Mouse (Mus musculus) hindbrain, embryonic 15.5 days (tissue): ENCODE data around the gene Elmsan1. TPM values are rescaled to one million over a fixed set of nuclear protein-coding genes. Genes with fewer than 3 reads are reported as not detected.
A peak's percentile ranks its signal among the peaks of the same experiment; 100 is the strongest.

ENCODE experiments used
- ATAC-seq: fragments of 200-750 bp; cut with Nextera tagmentation; 2 replicates; pipeline ENCODE4 v1.8.0; 2017; ENCODE audit warnings: low read depth, moderate number of reproducible peaks, moderate TSS enrichment; ENCODE audit not compliant: low FRiP score
- H3K27ac ChIP-seq: fragments of 300-500 bp; sonication (generic); replicated peaks from 2 replicates; pipeline ENCODE4 v1.5.1; 2015; ENCODE audit warnings: mild to moderate bottlenecking, inconsistent platforms
- H3K27me3 ChIP-seq: fragments of 300-500 bp; sonication (generic); 2 replicates; pipeline ENCODE4 v1.6.1; 2015; ENCODE audit warnings: control low read depth, inconsistent platforms
- H3K36me3 ChIP-seq: fragments of 300-500 bp; sonication (generic); 2 replicates; pipeline ENCODE4 v1.6.1; 2015; ENCODE audit warnings: control low read depth, inconsistent platforms
- H3K4me1 ChIP-seq: fragments of 300-500 bp; sonication (generic); replicated peaks from 2 replicates; pipeline ENCODE4 v1.6.1; 2015; ENCODE audit warnings: control low read depth, inconsistent platforms
- H3K4me2 ChIP-seq: fragments of 300-500 bp; sonication (generic); 2 replicates; pipeline ENCODE4 v1.6.1; 2015; ENCODE audit warnings: moderate library complexity, mild to moderate bottlenecking, inconsistent platforms
- H3K4me3 ChIP-seq: fragments of 300-500 bp; sonication (generic); 2 replicates; pipeline ENCODE4 v1.5.1; 2015; ENCODE audit warnings: mild to moderate bottlenecking, inconsistent platforms
- H3K9ac ChIP-seq: fragments of 300-500 bp; sonication (generic); 2 replicates; pipeline ENCODE4 v1.6.1; 2015; ENCODE audit warnings: inconsistent platforms
- H3K9me3 ChIP-seq: fragments of 300-500 bp; sonication (generic); 2 replicates; pipeline ENCODE4 v1.6.1; 2016; ENCODE audit warnings: control low read depth, inconsistent platforms
- WGBS: fragments of 180-500 bp; shearing (Covaris S2); methylation state at CpG from one replicate; pipeline ENCODE4 v1.1.7; 2015; 5-methylcytosine and 5-hydroxymethylcytosine counted together
- polyA plus RNA-seq: library from polyadenylated mRNA; unstranded; fragments of >200 nt; fragmentation: Nextera tagmentation; extraction: Ambion mirVana; gene quantifications from 2 replicates; pipeline ENCODE4 v1.2.1, GENCODE M21; 2015

Elmsan1 gene
- polyA plus RNA-seq, 1 experiment from 2014 or later: 4.5 TPM

DNA sequence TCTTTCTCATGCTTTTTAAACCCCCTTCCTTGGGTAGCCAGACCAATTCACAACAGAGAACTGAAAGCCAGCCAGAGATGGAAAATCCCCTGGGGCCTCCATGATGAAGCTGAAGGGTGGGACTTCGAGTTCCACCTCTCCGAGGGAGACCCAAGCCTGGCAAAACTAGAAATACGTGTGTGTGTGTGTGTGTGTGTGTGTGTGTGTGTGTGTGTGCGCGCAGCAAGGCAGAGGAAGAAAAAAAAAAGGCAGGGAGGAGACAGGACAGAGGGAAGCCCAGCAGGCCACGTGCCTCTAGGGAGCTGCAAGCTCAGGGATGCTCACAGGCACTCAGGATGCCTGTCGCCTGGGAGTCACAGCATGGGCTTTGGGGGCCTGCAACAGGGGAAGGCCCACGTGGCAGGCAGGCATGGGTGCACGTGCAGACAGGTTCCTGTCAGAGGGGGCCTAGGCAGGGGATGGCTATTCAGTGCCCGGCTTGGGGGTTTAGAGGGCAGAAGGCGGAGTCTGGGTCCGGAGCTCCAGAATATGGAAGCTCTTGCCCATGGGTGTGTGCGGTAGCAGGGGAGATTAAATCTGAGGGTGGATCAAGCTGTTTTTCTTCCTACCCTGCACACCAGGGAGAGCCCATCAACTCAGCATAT lies 42.4 kb downstream of the Elmsan1 start:
- Histone ChIP-seq H3K27ac (peak overlapping the region; percentile 90), H3K27me3 (no peaks in the 10 kb centered on the region), H3K9me3 (no peaks in the 10 kb centered on the region), H3K36me3 (peaks cover 12% of the 10 kb centered on the region; the same call in 1 of the 2 replicates), H3K9ac (peak overlapping the region; percentile 61), H3K4me2 (peak overlapping the region; percentile 76), H3K4me3 (peak overlapping the region; percentile 43), H3K4me1 (peaks cover 68% of the 10 kb centered on the region)
- WGBS: 4% methylated on average over 13 of the region's 13 CpGs
- ATAC-seq: peak; percentile 27; the same call in 1 of the 2 replicates

DNA sequence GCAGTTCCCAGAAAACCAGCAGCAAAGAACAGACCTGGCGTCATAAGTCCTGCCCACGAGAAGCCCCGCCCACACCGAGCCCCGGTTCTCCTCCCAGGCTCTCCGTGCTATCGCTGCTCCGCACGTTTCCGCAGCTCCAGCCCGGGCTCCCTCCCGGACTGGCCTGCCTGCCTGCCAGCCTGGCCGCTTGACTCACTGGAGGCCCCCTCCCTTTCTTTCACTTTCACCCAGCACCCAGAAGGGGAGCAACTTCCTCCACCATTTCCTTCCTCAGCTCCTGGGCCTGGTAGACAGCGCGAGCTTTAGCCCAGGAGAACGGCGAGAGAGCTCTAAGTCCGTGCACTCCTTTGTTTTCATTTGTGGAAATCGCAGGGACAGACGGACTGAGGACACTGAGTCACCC lies 43.0 kb downstream of the Elmsan1 start:
- H3K4me1 ChIP-seq: peaks cover 62% of the 10 kb centered on the region
- peak overlapping the region; percentile 43 for H3K4me3 ChIP-seq
- H3K36me3 ChIP-seq: peaks cover 12% of the 10 kb centered on the region
- peak overlapping the region; percentile 90 for H3K27ac ChIP-seq
- no peaks in the 10 kb centered on the region for H3K27me3 ChIP-seq
- no peaks in the 10 kb centered on the region for H3K9me3 ChIP-seq
- peak overlapping the region; percentile 76 for H3K4me2 ChIP-seq
- WGBS: under 1% methylated on average over 20 of the region's 20 CpGs
- H3K9ac ChIP-seq: peak overlapping the region; percentile 61
- ATAC-seq: peak; percentile 77

DNA sequence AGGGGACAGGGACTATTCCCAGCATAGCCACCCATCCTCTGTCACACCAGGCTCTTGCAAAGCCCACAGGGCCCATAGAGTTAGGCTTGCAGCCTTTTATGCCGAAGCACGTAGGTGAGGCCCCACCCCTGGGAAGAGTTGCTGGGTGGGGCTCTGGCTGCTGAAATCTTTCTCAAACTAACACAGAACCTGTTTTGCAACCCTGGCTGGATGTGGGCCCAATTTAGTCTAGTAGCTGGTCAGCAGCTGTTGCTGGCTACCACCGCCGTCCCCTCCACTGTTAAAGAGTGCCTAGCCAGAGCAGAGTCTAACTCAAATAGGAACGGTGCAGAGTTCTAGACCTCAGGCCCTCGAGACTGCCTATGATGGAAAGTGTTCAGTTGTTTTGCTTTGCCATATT lies 43.8 kb downstream of the Elmsan1 start:
- H3K36me3 ChIP-seq: peaks cover 12% of the 10 kb centered on the region
- peaks cover 54% of the 10 kb centered on the region for H3K4me1 ChIP-seq
- H3K4me3 ChIP-seq: no peak overlapping the region
- no peak overlapping the region for H3K9ac ChIP-seq
- H3K9me3 ChIP-seq: no peaks in the 10 kb centered on the region
- 0 out of 2 replicates have a peak overlapping the region, but pooled peaks have one; percentile 76 for H3K4me2 ChIP-seq
- WGBS: 77% methylated on average over 6 of the region's 6 CpGs
- no peaks in the 10 kb centered on the region for H3K27me3 ChIP-seq
- ATAC-seq: no peak
- H3K27ac ChIP-seq: peak overlapping the region; percentile 90

DNA sequence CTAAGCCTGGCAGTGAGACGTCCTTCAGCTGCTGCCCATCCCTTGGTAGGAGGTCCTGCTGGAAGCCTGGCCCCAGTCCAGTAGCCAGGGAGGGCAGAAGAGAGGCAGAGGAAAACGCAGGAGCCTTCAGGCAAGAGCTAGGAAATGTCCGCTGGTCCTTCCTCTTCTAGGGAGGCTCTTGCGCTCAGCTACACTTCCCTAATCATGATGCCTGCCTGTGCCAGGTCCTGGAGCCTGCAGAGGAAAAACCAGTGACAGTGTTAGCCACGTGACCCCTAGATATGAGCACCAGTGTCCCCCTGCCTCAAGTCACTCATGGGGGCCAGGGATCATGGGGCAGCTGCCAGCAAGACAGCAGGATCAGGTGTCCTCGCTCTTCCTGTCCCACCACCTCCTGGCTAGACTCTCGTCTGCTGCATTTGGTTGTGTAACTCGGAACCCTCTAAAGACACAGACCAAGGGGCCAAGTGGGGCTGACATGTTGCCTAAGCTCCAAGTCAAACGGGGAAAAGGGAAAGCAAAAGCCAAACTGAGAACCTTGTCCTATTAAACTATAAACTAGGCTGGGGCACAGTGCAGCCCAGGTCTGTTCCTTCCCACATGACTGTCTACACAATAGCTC lies 44.4 kb downstream of the Elmsan1 start:
- Histone ChIP-seq H3K4me1 (peaks cover 53% of the 10 kb centered on the region), H3K27me3 (no peaks in the 10 kb centered on the region), H3K9ac (no peak overlapping the region), H3K36me3 (peaks cover 12% of the 10 kb centered on the region), H3K27ac (0 out of 2 replicates have a peak overlapping the region, but pooled peaks have one; percentile 3), H3K4me3 (no peak overlapping the region), H3K9me3 (no peaks in the 10 kb centered on the region), H3K4me2 (no peak overlapping the region)
- WGBS: 80% methylated on average over 9 of the region's 9 CpGs
- no peak for ATAC-seq

DNA sequence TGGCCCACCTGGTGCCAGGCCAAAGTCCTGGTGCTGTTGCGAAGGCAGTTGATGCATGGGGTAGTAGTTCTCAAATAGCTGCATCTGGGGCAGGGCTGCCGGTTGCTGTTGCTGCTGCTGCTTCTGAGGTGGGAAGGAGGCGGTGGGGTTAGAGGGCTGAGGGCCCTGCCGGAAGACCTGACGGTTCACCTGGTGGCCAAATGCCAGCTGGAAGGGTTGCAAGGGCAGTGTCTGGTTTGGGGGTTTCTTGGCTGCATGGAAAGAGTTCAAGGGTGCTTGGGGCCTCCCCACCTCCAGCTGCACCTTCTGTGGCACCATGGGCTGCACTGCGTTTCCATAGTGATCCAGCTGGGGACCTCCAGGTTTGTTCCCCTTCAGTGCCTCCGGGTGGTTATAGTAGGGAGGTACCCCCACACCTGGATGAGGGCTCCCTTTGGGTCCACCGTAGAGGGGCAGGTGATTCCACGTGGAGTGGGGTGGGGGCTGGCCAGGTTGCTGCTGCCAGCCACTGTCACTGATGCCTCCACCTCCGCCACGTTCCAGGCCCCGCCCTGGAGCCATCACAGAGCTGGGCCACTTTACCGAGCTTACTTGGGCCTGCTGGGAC lies 45.3 kb downstream of the Elmsan1 start:
- Histone ChIP-seq H3K36me3 (peaks cover 12% of the 10 kb centered on the region), H3K27me3 (no peaks in the 10 kb centered on the region), H3K4me3 (no peak overlapping the region), H3K9me3 (no peaks in the 10 kb centered on the region), H3K4me1 (peaks cover 53% of the 10 kb centered on the region), H3K9ac (no peak overlapping the region), H3K27ac (no peak overlapping the region), H3K4me2 (no peak overlapping the region)
- 93% methylated on average over 13 of the region's 13 CpGs for WGBS
- no peak for ATAC-seq

DNA sequence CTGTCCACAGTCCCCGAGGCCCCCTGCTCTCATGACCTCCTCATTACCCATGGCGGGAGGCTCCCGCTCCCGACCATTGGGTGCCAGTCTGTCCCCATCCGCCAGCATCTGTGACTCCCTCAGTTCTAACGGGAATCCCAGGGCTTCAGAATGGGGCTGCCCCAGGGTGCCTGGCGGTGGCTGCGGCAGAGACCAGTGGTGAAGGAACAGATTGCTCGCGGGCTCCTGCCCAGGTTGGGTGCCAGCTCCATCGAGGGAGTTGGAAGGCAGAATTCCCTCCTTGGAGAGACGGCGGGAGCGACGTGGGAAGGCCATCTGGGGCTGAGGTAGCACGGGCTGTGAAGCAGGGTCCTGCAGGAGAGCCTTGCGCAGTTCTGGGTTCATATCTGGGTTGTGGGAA lies 45.8 kb downstream of the Elmsan1 start:
- Histone ChIP-seq H3K4me3 (no peak overlapping the region), H3K36me3 (peaks cover 12% of the 10 kb centered on the region), H3K27me3 (no peaks in the 10 kb centered on the region), H3K9me3 (no peaks in the 10 kb centered on the region), H3K9ac (no peak overlapping the region), H3K4me2 (no peak overlapping the region), H3K27ac (no peak overlapping the region), H3K4me1 (peaks cover 49% of the 10 kb centered on the region)
- ATAC-seq: no peak
- 89% methylated on average over 17 of the region's 17 CpGs for WGBS

DNA sequence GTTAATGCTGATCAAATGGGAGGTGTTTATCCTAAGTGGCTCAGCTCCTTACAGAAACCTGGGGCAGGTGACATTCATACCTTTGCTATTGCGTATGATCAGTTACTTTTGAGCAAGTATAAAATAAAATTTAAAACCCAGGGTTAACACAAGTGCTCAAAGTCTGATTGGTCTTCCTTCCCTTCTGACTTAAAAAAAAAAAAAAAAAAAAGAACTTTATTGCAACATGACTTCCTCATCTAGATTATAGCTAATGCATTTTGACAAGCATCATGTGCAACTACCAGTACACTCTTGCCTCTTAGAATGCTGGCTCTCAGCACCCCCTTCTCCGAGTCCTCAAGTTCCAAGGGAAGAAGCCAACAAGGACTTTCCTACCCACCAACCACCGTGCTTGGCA lies 46.5 kb downstream of the Elmsan1 start:
- Histone ChIP-seq H3K27ac (no peak overlapping the region), H3K9ac (no peak overlapping the region), H3K4me1 (peaks cover 43% of the 10 kb centered on the region), H3K27me3 (no peaks in the 10 kb centered on the region), H3K4me2 (no peak overlapping the region), H3K9me3 (no peaks in the 10 kb centered on the region), H3K4me3 (no peak overlapping the region), H3K36me3 (peaks cover 12% of the 10 kb centered on the region)
- WGBS: 93% methylated on average over 3 of the region's 3 CpGs
- ATAC-seq: no peak

DNA sequence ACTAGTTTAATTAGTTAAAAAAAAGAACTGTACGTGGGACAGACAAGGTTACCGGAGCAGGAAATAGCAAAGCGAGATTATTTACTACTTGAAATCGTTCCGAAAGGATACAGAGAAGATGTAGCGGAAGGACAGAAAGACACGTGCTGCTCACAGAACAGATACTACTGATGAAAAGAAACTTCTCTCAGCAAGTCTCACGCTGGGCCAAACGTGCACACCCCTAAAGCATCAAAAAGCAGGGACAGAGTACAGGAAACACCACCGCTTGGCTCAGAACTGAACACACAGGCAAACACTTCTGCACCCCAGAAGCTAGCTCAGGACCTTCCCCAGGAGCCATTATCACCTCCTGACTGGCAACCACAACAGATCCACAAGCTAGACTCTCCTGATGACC lies 48.1 kb downstream of the Elmsan1 start:
- ATAC-seq: no peak
- H3K9me3 ChIP-seq: no peaks in the 10 kb centered on the region
- H3K4me2 ChIP-seq: no peak overlapping the region
- WGBS: 90% methylated on average over 10 of the region's 10 CpGs
- H3K27me3 ChIP-seq: no peaks in the 10 kb centered on the region
- H3K4me1 ChIP-seq: peaks cover 27% of the 10 kb centered on the region
- H3K9ac ChIP-seq: no peak overlapping the region
- H3K36me3 ChIP-seq: peaks cover 12% of the 10 kb centered on the region
- no peak overlapping the region for H3K27ac ChIP-seq
- H3K4me3 ChIP-seq: no peak overlapping the region

DNA sequence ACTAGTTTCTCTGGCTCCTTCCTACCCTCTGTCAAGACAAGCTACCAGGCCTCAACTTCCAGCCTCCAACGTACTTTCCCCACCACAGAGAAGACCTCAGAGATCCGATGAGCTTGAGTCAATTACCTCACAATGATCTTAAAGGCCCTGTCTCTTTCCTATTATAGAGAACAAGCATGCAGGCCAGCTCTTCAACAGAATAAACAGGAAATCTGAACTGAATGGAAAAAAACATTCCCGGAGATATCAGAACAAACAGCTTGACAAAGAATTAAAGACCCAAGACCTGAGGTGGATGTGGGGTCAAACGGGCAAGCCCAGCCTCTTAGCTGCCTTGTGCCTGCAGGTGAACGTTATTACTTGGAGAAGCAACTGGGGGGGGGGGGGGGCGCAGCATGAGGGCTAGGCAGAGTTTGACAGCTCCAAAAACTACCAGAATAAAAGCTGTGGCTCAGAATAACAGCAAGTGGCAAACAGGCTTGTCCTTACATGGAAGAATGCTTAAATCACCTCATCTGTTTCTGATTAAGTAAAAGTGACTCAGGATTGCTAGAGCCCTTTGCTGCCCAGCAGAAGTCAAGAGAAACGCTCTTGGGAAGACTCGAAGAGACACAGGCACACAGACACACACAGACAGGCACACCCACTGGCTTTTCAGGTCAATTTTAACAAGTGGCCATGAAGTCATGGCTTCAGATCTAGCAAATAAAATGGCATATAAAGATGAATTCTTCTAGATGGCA lies 52.9 kb downstream of the Elmsan1 start:
- WGBS: 74% methylated on average over 8 of the region's 8 CpGs
- Histone ChIP-seq H3K27me3 (no peaks in the 10 kb centered on the region), H3K4me3 (no peak overlapping the region), H3K4me2 (no peak overlapping the region), H3K9ac (no peak overlapping the region), H3K9me3 (no peaks in the 10 kb centered on the region), H3K27ac (no peak overlapping the region), H3K36me3 (no peaks in the 10 kb centered on the region; the same call in 1 of the 2 replicates), H3K4me1 (no peaks in the 10 kb centered on the region)
- ATAC-seq: no peak

DNA sequence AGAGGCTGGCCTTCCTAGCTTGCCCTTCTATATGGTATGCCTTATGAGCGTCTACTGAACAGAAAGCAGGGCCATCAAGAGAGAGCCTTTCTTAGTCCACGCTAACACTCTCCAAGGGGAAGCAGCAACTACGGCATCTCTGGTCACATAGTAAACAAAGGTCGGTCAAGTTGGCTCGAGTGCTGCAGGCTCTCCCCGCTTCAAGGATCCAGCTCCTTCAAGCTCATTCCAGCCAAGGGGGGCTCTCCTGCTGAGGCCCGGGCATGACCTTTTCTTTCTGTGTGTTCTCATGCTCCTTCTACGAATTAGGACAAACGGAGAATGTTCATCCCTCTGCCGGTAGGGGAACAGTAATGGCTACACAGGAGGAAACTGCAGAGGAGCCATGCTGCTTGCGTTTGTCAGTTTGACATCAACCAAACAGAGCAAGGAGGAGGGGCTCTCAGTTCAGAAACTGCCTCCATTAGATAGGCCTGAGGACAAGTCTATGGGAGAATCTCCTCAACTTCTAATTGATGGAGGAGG lies 55.0 kb downstream of the Elmsan1 start:
- no peak overlapping the region for H3K4me2 ChIP-seq
- H3K9ac ChIP-seq: no peak overlapping the region
- H3K4me3 ChIP-seq: no peak overlapping the region
- no peak overlapping the region for H3K27ac ChIP-seq
- H3K4me1 ChIP-seq: no peaks in the 10 kb centered on the region
- no peaks in the 10 kb centered on the region for H3K27me3 ChIP-seq
- 69% methylated on average over 11 of the region's 11 CpGs for WGBS
- H3K36me3 ChIP-seq: peaks cover 7% of the 10 kb centered on the region; the same call in 1 of the 2 replicates
- ATAC-seq: no peak
- no peaks in the 10 kb centered on the region for H3K9me3 ChIP-seq

DNA sequence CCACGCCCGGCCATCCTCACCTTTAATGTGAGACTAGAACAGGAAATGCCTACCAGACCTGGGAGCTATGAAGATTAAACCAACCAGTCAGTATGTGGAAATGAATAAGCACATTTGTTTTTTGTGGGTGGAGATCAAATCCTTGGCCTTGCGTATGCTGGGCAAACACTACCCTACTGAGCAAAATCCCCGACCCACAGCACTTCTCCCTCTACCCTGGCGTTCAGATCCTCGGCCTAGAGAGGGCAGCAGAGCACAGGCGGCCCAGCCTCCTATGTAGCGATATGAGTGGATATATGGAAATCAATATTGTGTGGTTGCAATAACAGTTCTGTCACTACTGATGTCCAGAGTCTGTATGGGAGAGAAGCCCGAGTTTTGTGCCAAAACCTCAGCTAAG lies 55.5 kb downstream of the Elmsan1 start:
- 86% methylated on average over 9 of the region's 9 CpGs for WGBS
- H3K9me3 ChIP-seq: no peaks in the 10 kb centered on the region
- H3K36me3 ChIP-seq: peaks cover 7% of the 10 kb centered on the region; the same call in 1 of the 2 replicates
- no peak overlapping the region for H3K4me2 ChIP-seq
- no peak overlapping the region for H3K4me3 ChIP-seq
- no peaks in the 10 kb centered on the region for H3K27me3 ChIP-seq
- no peaks in the 10 kb centered on the region for H3K4me1 ChIP-seq
- no peak overlapping the region for H3K27ac ChIP-seq
- no peak for ATAC-seq
- H3K9ac ChIP-seq: no peak overlapping the region
